Mouse (Mus musculus) neural tube, embryonic 15.5 days (tissue): ENCODE results near the gene Rbp2. TPM values are rescaled to one million over a fixed set of nuclear protein-coding genes. Genes with fewer than 3 reads are reported as not detected.

Source experiments
- ATAC-seq: fragments of 200-750 bp; cut with Nextera tagmentation; 2 replicates; pipeline ENCODE4 v1.8.0; 2017; ENCODE audit warnings: mild to moderate bottlenecking, moderate TSS enrichment, moderate library complexity; ENCODE audit not compliant: low FRiP score
- H3K27ac ChIP-seq: fragments of 300-500 bp; sonication (generic); replicated peaks from 2 replicates; pipeline ENCODE4 v1.5.1; 2015; ENCODE audit warnings: mild to moderate bottlenecking, inconsistent platforms
- H3K27me3 ChIP-seq: fragments of 300-500 bp; sonication (generic); replicated peaks from 2 replicates; pipeline ENCODE4 v1.6.1; 2015; ENCODE audit warnings: inconsistent platforms
- H3K36me3 ChIP-seq: fragments of 300-500 bp; sonication (generic); 2 replicates; pipeline ENCODE4 v1.6.1; 2015; ENCODE audit warnings: inconsistent platforms
- H3K4me1 ChIP-seq: fragments of 300-500 bp; sonication (generic); 2 replicates; pipeline ENCODE4 v1.6.1; 2015; ENCODE audit warnings: inconsistent platforms
- H3K4me2 ChIP-seq: fragments of 300-500 bp; sonication (generic); 2 replicates; pipeline ENCODE4 v1.6.1; 2015; ENCODE audit warnings: inconsistent platforms, mild to moderate bottlenecking, moderate library complexity
- H3K4me3 ChIP-seq: fragments of 300-500 bp; sonication (generic); replicated peaks from 2 replicates; pipeline ENCODE4 v1.5.1; 2015; ENCODE audit warnings: mild to moderate bottlenecking, inconsistent platforms
- H3K9ac ChIP-seq: fragments of 300-500 bp; sonication (generic); replicated peaks from 2 replicates; pipeline ENCODE4 v1.6.1; 2015; ENCODE audit warnings: mild to moderate bottlenecking, inconsistent platforms
- H3K9me3 ChIP-seq: fragments of 300-500 bp; sonication (generic); replicated peaks from 2 replicates; pipeline ENCODE4 v1.6.1; 2016; ENCODE audit warnings: inconsistent platforms
- WGBS: fragments of 180-500 bp; shearing (Covaris S2); methylation state at CpG from one replicate; pipeline ENCODE4 v1.1.7; 2015; ENCODE audit warnings: mixed read lengths; 5-methylcytosine and 5-hydroxymethylcytosine counted together
- polyA plus RNA-seq: library from polyadenylated mRNA; unstranded; fragments of >200 nt; fragmentation: Nextera tagmentation; extraction: Ambion mirVana; gene quantifications from 2 replicates; pipeline ENCODE4 v1.2.1, GENCODE M21; 2015

Rbp2 gene
- 1.4 and 1.8 TPM in 2 replicates for polyA plus RNA-seq

DNA sequence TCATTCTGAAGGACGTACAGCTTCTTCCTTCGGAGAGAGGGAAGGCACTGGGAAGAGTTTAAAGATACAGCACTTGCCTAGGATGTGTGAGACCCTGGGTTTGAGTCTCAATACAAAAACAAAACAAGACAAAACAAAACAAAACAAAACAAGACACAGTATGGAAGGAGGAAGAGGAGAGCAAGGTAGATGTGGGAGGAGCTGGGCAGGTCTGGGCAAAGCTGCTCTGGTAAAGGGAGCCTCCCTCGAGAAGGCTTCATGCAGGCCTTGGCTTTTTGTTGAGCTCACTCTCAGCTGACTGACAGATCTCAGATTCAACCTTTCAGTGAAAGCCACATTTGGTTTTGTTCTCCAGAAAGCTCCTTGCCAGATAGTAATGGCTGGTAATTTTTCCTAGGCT, at the start of gene Rbp2:
Rbp2 (plus strand) TSS at position 301 of the 400 bp plus-strand sequence.
- no peak within 1 kb of the TSS for H3K27ac ChIP-seq
- 0 out of 2 replicates have a peak, but pooled peaks cover 2% of the 10 kb centered on the region for H3K27me3 ChIP-seq
- no peaks in the 10 kb centered on the region for H3K9me3 ChIP-seq
- no peak within 1 kb of the TSS for H3K9ac ChIP-seq
- 90% methylated on average over 3 of the region's 3 CpGs for WGBS
- no peak within 1 kb of the TSS for H3K4me3 ChIP-seq
- no peak for ATAC-seq
- no peak within 1 kb of the TSS for H3K4me2 ChIP-seq
- H3K4me1 ChIP-seq: no peaks in the 10 kb centered on the region
- no peaks in the 10 kb centered on the region for H3K36me3 ChIP-seq

DNA sequence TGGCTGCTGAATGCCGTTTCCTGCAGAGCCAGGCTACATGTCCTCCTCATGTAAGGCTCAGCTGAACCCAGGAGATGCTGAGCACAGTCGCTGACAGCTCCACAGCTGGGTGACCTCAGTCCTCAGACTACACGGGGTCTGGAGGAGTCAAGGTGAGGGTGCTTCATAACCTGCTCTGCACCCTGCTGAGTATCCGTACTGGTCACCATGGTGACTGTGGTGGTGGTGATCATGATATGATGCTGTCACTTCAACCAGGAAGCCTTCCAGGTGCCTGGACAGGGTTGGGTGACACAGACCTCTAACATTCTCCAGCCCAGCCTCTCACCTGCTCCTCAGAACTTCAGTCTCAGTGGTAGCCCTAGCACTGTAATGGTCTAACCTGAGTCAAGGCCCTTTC, 48.1 kb upstream of the Rbp2 start:
- Histone ChIP-seq H3K9ac (no peak overlapping the region), H3K9me3 (no peaks in the 10 kb centered on the region)
- no peak for ATAC-seq

DNA sequence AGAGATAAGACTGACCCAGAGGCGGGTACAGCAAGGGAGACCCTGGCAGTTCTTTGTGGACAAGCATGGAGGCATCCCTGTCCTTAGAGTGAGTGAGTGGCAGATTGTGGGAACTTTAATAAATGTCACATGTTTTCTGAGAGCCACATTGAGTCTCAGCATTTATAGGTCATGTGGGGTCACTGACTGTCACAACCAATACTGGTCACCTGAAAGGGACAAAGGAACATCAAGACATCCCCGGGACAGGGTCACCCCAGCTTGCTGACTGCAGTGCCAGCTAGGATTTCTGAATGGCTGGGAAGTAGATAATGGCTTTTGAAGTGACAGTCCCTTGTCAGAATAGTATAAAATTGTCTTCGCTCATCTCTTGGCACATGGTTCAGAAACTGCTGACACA, 46.8 kb upstream of the Rbp2 start:
- no peak for ATAC-seq
- Histone ChIP-seq H3K27ac (no peak overlapping the region), H3K9me3 (no peaks in the 10 kb centered on the region), H3K27me3 (no peaks in the 10 kb centered on the region), H3K4me1 (peaks cover 15% of the 10 kb centered on the region), H3K4me2 (no peak overlapping the region), H3K36me3 (no peaks in the 10 kb centered on the region), H3K9ac (no peak overlapping the region), H3K4me3 (no peak overlapping the region)
- 79% methylated on average over 3 of the region's 3 CpGs for WGBS

More for the DNA sequence above, 48.1 kb upstream of the Rbp2 start:
- Histone ChIP-seq H3K4me3 (no peak overlapping the region), H3K27me3 (no peaks in the 10 kb centered on the region), H3K4me1 (peaks cover 27% of the 10 kb centered on the region), H3K36me3 (no peaks in the 10 kb centered on the region), H3K4me2 (no peak overlapping the region), H3K27ac (no peak overlapping the region)
- WGBS: 85% methylated on average over 4 of the region's 4 CpGs

DNA sequence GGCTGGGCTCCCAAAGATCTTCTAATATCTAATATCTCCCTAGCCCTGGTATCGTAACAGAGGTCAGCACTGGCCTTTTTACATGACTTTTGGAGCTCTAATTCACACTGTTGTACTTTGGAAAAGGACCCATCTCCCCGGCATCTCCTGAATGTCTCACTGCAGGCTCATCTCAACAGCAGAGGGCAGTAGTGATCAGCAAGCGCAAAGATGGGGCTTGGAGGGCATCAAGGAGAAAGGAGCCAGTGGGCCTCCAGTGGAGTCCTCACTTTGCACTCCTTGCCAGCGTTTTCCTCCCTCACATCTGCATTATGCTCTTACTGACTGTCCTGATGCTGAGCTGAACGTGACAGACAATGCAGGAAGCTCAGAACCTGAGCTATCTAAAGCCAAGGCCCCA, 43.3 kb upstream of the Rbp2 start:
- 66% methylated on average over 5 of the region's 5 CpGs for WGBS
- Histone ChIP-seq H3K27me3 (no peaks in the 10 kb centered on the region), H3K9ac (no peak overlapping the region), H3K4me1 (peaks cover 6% of the 10 kb centered on the region), H3K27ac (no peak overlapping the region), H3K36me3 (no peaks in the 10 kb centered on the region), H3K4me3 (no peak overlapping the region), H3K9me3 (no peaks in the 10 kb centered on the region), H3K4me2 (no peak overlapping the region)
- ATAC-seq: no peak

DNA sequence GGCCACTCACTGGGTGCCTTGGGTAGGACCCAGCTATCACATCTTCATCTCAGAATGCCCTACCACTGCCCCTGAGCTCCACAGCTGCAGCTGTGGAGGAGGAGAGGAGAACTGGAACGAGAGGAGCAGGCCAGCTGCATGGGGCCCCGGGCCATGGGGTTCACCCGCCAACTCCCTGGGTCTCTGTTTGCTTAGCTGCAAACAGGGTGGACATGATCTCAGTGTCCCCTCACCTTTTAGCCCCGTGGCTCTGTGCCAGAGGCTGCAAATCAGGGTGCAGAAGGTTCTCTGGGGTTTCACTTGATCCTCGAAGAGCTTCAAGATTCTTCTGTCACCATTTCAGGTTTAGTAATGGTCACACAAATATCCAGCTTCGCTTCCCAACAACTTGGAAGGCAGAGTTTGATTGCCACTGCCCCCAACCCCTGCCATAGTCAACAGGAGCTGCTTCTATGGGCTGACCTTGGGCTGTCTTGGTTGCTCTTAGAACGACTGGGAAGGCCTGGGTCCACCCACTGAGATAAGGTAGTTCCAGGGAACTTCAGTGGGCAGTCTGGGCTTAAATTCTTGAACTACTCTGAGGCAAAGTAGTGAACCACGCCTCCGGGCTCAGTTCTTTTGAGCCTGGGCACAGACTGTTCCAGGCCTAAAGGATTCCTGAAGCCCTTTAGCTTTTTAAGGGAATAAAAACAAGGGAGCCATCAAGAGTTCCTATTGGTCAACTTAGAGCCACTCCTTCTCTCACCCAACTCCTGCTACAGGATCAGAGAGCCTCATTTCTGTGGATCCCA, 40.4 kb upstream of the Rbp2 start:
- H3K4me2 ChIP-seq: no peak overlapping the region
- 91% methylated on average over 9 of the region's 9 CpGs for WGBS
- no peak overlapping the region for H3K9ac ChIP-seq
- H3K27me3 ChIP-seq: no peaks in the 10 kb centered on the region
- no peaks in the 10 kb centered on the region; the same call in 1 of the 2 replicates for H3K4me1 ChIP-seq
- ATAC-seq: no peak
- no peaks in the 10 kb centered on the region for H3K9me3 ChIP-seq
- H3K4me3 ChIP-seq: no peak overlapping the region
- no peak overlapping the region for H3K27ac ChIP-seq
- H3K36me3 ChIP-seq: no peaks in the 10 kb centered on the region

DNA sequence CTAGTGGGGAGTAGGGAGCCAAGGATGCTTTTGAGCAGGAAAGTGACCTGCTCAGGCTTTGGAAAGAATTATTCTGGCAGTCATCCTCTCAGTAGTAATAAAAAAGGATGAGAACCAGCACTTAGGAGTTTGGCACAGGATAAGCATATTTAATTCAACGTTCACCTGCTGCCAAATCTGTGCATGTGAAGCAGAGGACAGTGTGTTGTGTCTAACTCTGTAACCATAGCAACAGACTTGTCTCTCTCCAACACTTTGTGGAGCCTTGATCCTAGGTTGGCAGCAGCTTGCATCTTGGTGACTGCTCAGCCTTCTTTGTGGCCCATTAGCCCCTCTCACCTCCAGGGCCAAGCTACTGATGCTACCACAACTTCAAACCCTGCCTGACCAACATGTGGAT, 34.9 kb upstream of the Rbp2 start:
- H3K4me2 ChIP-seq: no peak overlapping the region
- 66% methylated on average over 1 of the region's 1 CpGs for WGBS
- no peaks in the 10 kb centered on the region for H3K27me3 ChIP-seq
- no peaks in the 10 kb centered on the region for H3K36me3 ChIP-seq
- no peak for ATAC-seq
- no peaks in the 10 kb centered on the region; the same call in 1 of the 2 replicates for H3K4me1 ChIP-seq
- no peak overlapping the region for H3K9ac ChIP-seq
- H3K9me3 ChIP-seq: no peaks in the 10 kb centered on the region
- H3K4me3 ChIP-seq: no peak overlapping the region
- no peak overlapping the region for H3K27ac ChIP-seq

DNA sequence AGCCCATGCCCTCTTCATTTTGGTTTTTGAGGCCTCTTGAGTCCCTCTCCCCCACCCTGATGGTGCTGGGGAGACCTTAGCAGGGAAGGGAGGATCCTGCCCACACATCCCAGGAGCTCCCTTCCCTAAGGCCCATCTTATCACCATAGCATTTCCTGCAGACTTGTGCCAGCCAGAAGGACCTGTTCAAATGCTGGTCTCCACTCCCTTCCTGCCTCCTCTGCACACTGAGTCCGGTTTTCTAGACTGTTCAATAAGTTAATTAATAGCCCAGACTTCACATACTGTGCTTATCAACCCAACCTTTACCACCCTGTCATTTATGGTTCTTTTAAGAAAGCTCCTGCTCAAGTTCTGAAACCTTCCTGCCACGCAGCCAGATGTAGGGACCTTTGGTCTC, 19.2 kb upstream of the Rbp2 start:
- Histone ChIP-seq H3K4me1 (no peaks in the 10 kb centered on the region), H3K27ac (no peak overlapping the region), H3K4me3 (no peak overlapping the region), H3K36me3 (no peaks in the 10 kb centered on the region), H3K4me2 (no peak overlapping the region), H3K9me3 (no peaks in the 10 kb centered on the region), H3K9ac (no peak overlapping the region), H3K27me3 (no peaks in the 10 kb centered on the region)
- ATAC-seq: no peak
- 68% methylated on average over 2 of the region's 2 CpGs for WGBS

DNA sequence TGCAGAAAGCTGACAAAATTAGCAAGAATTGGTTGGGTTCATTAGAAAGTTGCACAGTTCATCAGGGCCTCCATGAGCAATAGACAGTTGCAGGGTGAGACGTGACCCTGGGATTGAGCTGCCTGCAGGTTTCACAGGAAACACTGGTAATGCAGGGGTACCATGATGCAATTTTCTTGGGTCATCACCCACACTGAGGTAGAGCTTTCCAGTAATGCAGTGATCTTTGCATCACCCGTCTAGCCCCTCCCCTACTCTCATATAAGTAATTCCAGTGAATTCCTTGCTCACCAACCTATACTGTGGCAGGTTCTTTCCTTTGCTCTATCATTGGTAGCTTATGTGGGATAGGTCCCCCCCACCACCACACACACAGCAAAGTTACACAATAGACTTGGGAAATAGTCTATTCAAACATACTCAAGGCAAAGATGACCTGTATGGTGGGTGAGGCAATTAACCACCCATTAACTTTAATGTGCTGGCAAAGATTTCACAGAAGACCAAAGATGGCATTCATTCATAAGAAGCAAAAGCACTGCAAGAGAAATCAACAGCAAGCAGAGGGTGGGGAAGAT, 5.7 kb upstream of the Rbp2 start:
- no peak overlapping the region for H3K4me2 ChIP-seq
- 81% methylated on average over 2 of the region's 2 CpGs for WGBS
- H3K9ac ChIP-seq: no peak overlapping the region
- no peak overlapping the region for H3K27ac ChIP-seq
- ATAC-seq: no peak
- H3K36me3 ChIP-seq: no peaks in the 10 kb centered on the region
- no peak overlapping the region for H3K4me3 ChIP-seq
- no peaks in the 10 kb centered on the region for H3K9me3 ChIP-seq
- H3K27me3 ChIP-seq: no peaks in the 10 kb centered on the region
- H3K4me1 ChIP-seq: no peaks in the 10 kb centered on the region

DNA sequence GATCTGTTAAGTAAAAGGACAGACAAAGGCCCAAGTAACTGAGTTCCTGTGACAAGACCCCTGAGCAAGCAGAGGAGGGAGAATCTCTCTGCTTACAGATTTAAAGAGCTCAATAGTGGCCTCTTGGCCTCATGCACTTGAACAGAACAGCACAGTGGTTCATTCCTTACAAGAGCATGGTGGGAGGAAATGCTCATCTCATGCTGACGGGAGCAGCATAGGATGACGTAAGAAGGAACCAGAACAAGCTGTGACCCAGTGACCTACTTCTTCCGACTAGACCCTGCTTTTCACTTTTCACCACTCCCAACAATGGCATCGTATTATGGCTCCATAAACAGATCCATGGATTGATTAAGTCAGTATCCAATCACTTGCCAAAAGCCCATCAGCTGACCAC, 3.7 kb upstream of the Rbp2 start:
- Histone ChIP-seq H3K4me2 (no peak overlapping the region), H3K4me1 (no peaks in the 10 kb centered on the region), H3K27me3 (0 out of 2 replicates have a peak, but pooled peaks cover 2% of the 10 kb centered on the region), H3K4me3 (no peak overlapping the region), H3K9me3 (no peaks in the 10 kb centered on the region), H3K27ac (no peak overlapping the region), H3K9ac (no peak overlapping the region), H3K36me3 (no peaks in the 10 kb centered on the region)
- ATAC-seq: no peak
- WGBS: 72% methylated on average over 4 of the region's 4 CpGs

DNA sequence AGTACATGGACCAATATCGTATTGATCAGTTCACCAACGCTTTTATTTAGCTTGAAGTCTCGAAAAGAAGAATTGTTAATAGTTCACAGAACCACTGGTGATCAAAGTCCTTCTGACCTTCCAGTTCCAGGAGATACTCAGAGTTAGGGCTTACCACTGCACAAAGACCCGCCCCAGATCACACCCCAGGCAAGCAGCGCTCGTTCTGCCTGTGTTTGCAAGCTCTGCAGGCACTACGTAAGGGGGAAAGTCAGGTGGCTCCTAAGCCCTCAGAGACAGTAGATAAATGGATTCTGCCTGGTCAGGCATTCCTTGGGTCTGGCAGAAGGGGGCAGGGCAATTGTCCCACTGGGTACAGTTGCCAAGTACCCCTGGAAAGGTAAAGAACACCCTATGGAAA, 895 bp upstream of the Rbp2 start:
- H3K9me3 ChIP-seq: no peaks in the 10 kb centered on the region
- no peak overlapping the region for H3K4me2 ChIP-seq
- no peak overlapping the region for H3K9ac ChIP-seq
- 0 out of 2 replicates have a peak, but pooled peaks cover 2% of the 10 kb centered on the region for H3K27me3 ChIP-seq
- H3K27ac ChIP-seq: no peak overlapping the region
- WGBS: 89% methylated on average over 7 of the region's 7 CpGs
- ATAC-seq: no peak
- no peak overlapping the region for H3K4me3 ChIP-seq
- no peaks in the 10 kb centered on the region for H3K4me1 ChIP-seq
- H3K36me3 ChIP-seq: no peaks in the 10 kb centered on the region

DNA sequence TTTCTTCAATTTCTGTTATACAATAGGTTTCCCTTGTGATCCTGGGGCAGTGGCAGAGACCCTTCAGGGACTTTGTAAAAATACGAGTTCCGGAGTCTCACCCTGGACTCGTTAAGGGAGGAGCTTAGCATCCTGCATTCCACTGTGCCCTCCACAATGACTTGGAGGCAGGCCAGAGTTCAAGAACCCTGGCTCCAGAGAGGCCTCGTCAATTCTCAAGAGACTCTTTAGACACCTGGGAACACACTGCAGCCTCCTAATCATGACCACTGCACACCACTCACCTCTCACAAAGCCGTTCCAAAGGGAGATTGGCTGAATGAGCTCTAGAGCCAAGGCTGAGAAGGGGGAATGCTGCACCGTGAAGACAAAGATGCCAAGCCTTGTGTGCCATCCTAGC, 1.4 kb downstream of the Rbp2 start:
- H3K9me3 ChIP-seq: no peaks in the 10 kb centered on the region
- H3K4me2 ChIP-seq: no peak overlapping the region
- H3K36me3 ChIP-seq: no peaks in the 10 kb centered on the region
- 77% methylated on average over 6 of the region's 6 CpGs for WGBS
- H3K4me1 ChIP-seq: no peaks in the 10 kb centered on the region
- no peak for ATAC-seq
- no peak overlapping the region for H3K9ac ChIP-seq
- no peak overlapping the region for H3K4me3 ChIP-seq
- no peak overlapping the region for H3K27ac ChIP-seq
- 0 out of 2 replicates have a peak, but pooled peaks cover 2% of the 10 kb centered on the region for H3K27me3 ChIP-seq

DNA sequence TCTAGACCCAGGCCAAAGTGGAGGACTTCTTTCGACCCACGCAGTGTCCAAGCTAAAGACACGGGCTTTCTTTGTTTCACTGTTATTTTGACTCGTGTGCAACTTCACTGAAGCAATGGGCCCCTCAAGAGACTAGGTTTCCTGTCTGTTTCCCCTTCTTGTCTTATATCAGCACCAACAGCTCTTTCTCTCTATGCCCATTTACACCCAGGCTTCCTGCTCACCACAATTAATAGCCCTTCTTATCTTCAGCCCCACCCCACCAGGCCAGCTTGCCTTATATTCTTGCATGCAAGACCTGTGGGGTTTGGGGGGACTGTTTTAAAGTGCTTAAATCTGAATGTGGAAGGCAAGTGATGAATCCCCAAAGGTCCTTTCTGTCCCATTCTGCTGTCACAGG, 3.6 kb downstream of the Rbp2 start:
- no peaks in the 10 kb centered on the region for H3K36me3 ChIP-seq
- H3K4me3 ChIP-seq: no peak overlapping the region
- no peak overlapping the region for H3K9ac ChIP-seq
- 75% methylated on average over 4 of the region's 4 CpGs for WGBS
- H3K4me2 ChIP-seq: no peak overlapping the region
- H3K9me3 ChIP-seq: no peaks in the 10 kb centered on the region
- no peak overlapping the region for H3K27ac ChIP-seq
- 0 out of 2 replicates have a peak, but pooled peaks cover 2% of the 10 kb centered on the region for H3K27me3 ChIP-seq
- no peaks in the 10 kb centered on the region for H3K4me1 ChIP-seq
- ATAC-seq: no peak
